Mouse (Mus musculus) 3134 (cell line): ENCODE measurements around the gene Trim33.

ENCODE experiments used
- DNase-seq: peaks from one replicate; pipeline ENCODE4 v3.0.0-alpha.2; 2011; ENCODE audit warnings: low spot score; ENCODE audit not compliant: insufficient read length; ENCODE audit errors: extremely low read depth

The Trim33 gene

GRCm38 (mm10) chr3:103354041-103354440, 74.9 kb downstream of the Trim33 start:
- no peak for DNase-seq

GRCm38 (mm10) chr3:103361150-103361549, 82.1 kb downstream of the Trim33 start:
- no peak for DNase-seq

GRCm38 (mm10) chr3:103364182-103364945, 85.3 kb downstream of the Trim33 start:
- DNase-seq = no peak

- no peak for DNase-seq
Measured at GRCm38 (mm10) chr3:103367176-103367970, 88.3 kb downstream of the Trim33 start.

GRCm38 (mm10) chr3:103368731-103369130, 89.6 kb downstream of the Trim33 start:
- DNase-seq = no peak

GRCm38 (mm10) chr3:103374028-103374427, 94.9 kb downstream of the Trim33 start:
- peak; percentile 21 for DNase-seq

GRCm38 (mm10) chr3:103375181-103375855, 96.2 kb downstream of the Trim33 start:
- DNase-seq = no peak

GRCm38 (mm10) chr3:103378018-103378417, 98.9 kb downstream of the Trim33 start:
- DNase-seq = no peak

GRCm38 (mm10) chr3:103379371-103379770, 100.3 kb downstream of the Trim33 start:
- DNase-seq = no peak

- DNase-seq = no peak
Measured at GRCm38 (mm10) chr3:103380814-103381213, 101.7 kb downstream of the Trim33 start.

- DNase-seq = no peak
Measured at GRCm38 (mm10) chr3:103381441-103381840, 102.3 kb downstream of the Trim33 start.

GRCm38 (mm10) chr3:103382872-103383567, 103.9 kb downstream of the Trim33 start:
- peak; percentile 37 for DNase-seq

- DNase-seq = no peak
Measured at GRCm38 (mm10) chr3:103384486-103384885, 105.4 kb downstream of the Trim33 start.

- no peak for DNase-seq
Measured at GRCm38 (mm10) chr3:103384949-103385348, 105.9 kb downstream of the Trim33 start.

- no peak for DNase-seq
Measured at GRCm38 (mm10) chr3:103385383-103386291, 106.5 kb downstream of the Trim33 start.

GRCm38 (mm10) chr3:103386292-103387031, 107.4 kb downstream of the Trim33 start:
- DNase-seq = no peak

- peak; percentile 26 for DNase-seq
Measured at GRCm38 (mm10) chr3:103392613-103393258, 113.6 kb downstream of the Trim33 start.

- DNase-seq = no peak
Measured at GRCm38 (mm10) chr3:103393283-103394060, 114.4 kb downstream of the Trim33 start.
